Mouse (Mus musculus) forebrain, postnatal 0 days (tissue): ENCODE data around the gene Atp8b2. TPM values are rescaled to one million over a fixed set of nuclear protein-coding genes. Genes with fewer than 3 reads are reported as not detected.

Experiments used
- ATAC-seq: fragments of 200-750 bp; cut with Nextera tagmentation; 2 replicates; pipeline ENCODE4 v1.8.0; 2017; ENCODE audit warnings: mild to moderate bottlenecking, moderate library complexity
- DNase-seq: peaks from one replicate; pipeline ENCODE4 v3.0.0-alpha.2; 2015
- H3K27ac ChIP-seq: fragments of 300-500 bp; sonication (generic); 2 replicates; pipeline ENCODE4 v1.5.1; 2014; ENCODE audit warnings: low read depth, mild to moderate bottlenecking, antibody characterized with exemption, low read length, moderate library complexity, mixed read lengths
- H3K27me3 ChIP-seq: fragments of 300-500 bp; sonication (generic); 2 replicates; pipeline ENCODE4 v1.6.1; 2014; ENCODE audit warnings: mild to moderate bottlenecking, low read length, mixed read lengths; ENCODE audit not compliant: insufficient read depth
- H3K36me3 ChIP-seq: fragments of 300-500 bp; sonication (generic); 2 replicates; pipeline ENCODE4 v1.6.1; 2014; ENCODE audit warnings: mild to moderate bottlenecking, moderate library complexity; ENCODE audit not compliant: insufficient read depth
- H3K4me1 ChIP-seq: fragments of 300-500 bp; sonication (generic); 2 replicates; pipeline ENCODE4 v1.6.1; 2014; ENCODE audit warnings: antibody characterized with exemption; ENCODE audit not compliant: insufficient read depth
- H3K4me2 ChIP-seq: fragments of 300-500 bp; sonication (generic); 2 replicates; pipeline ENCODE4 v1.6.1; 2014; ENCODE audit warnings: low read depth, mild to moderate bottlenecking, moderate library complexity
- H3K4me3 ChIP-seq: fragments of 300-500 bp; sonication (generic); 2 replicates; pipeline ENCODE4 v1.5.1; 2014; ENCODE audit warnings: low read depth, low read length, mixed read lengths
- H3K9ac ChIP-seq: fragments of 300-500 bp; sonication (generic); 2 replicates; pipeline ENCODE4 v1.6.1; 2014; ENCODE audit warnings: mild to moderate bottlenecking
- H3K9me3 ChIP-seq: fragments of 300-500 bp; sonication (generic); 2 replicates; pipeline ENCODE4 v1.6.1; 2016; ENCODE audit warnings: low read length
- CTCF ChIP-seq: sonication (generic); IDR thresholded peaks from 2 replicates; pipeline ENCODE4 v1.5.1; 2016; ENCODE audit warnings: antibody characterized with exemption, control low read depth, low read depth
- WGBS: fragments of 180-500 bp; shearing (Covaris S2); extraction: QIAGEN DNeasy Blood & Tissue Kit; methylation state at CpG from one replicate; pipeline ENCODE4 v1.1.7; 2014; 5-methylcytosine and 5-hydroxymethylcytosine counted together
- polyA plus RNA-seq: library from polyadenylated mRNA; unstranded; fragments of >200 nt; fragmentation: Nextera tagmentation; extraction: Ambion mirVana; gene quantifications from 2 replicates; pipeline ENCODE4 v1.2.1, GENCODE M21; 2015
- total RNA-seq: library from RNA; depleted of rRNA; stranded (reverse); fragments of >200 nt; gene quantifications from 2 replicates; pipeline ENCODE4 v1.2.3, GENCODE M21; 2014; rRNA removed

Atp8b2 gene
- 54.7 and 77.9 TPM in 2 replicates for total RNA-seq
- 4.8 and 6.2 TPM in 2 replicates for polyA plus RNA-seq

GRCm38 (mm10) chr3:89963221-89963763 lies at the start of gene Atp8b2:
TSS of gene Atp8b2 (minus strand) at chr3:89963508.
- WGBS = under 1% methylated on average over 32 of the region's 35 CpGs
- peak; percentile 72 for ATAC-seq
- 0 out of 2 replicates have a peak, but pooled peaks cover 3% of the 10 kb centered on the region for H3K36me3 ChIP-seq
- H3K27ac ChIP-seq = peak within 1 kb of the TSS; percentile 87
- H3K27me3 ChIP-seq = no peaks in the 10 kb centered on the region
- peak within 1 kb of the TSS; percentile 96 for H3K4me2 ChIP-seq
- peak; percentile 87 for DNase-seq
- H3K4me1 ChIP-seq = peaks cover 30% of the 10 kb centered on the region
- H3K9ac ChIP-seq = peak within 1 kb of the TSS; percentile 88
- H3K4me3 ChIP-seq = peak within 1 kb of the TSS; percentile 94
- H3K9me3 ChIP-seq = no peaks in the 10 kb centered on the region
- TF ChIP-seq CTCF = no peak

GRCm38 (mm10) chr3:90010291-90010690 lies 47.0 kb upstream of the Atp8b2 start:
- Histone ChIP-seq H3K4me1 (no peaks in the 10 kb centered on the region), H3K9me3 (no peaks in the 10 kb centered on the region), H3K27me3 (no peaks in the 10 kb centered on the region), H3K27ac (no peak overlapping the region), H3K4me2 (no peak overlapping the region), H3K9ac (no peak overlapping the region), H3K36me3 (peaks cover 94% of the 10 kb centered on the region), H3K4me3 (no peak overlapping the region)
- no peak for DNase-seq
- 81% methylated on average over 2 of the region's 2 CpGs for WGBS
- ATAC-seq = no peak
- no peak for TF ChIP-seq CTCF

- ATAC-seq (no peak), DNase-seq (no peak)
- Histone ChIP-seq H3K36me3 (peaks cover 69% of the 10 kb centered on the region), H3K4me1 (0 out of 2 replicates have a peak, but pooled peaks cover 2% of the 10 kb centered on the region), H3K9me3 (no peaks in the 10 kb centered on the region), H3K4me3 (no peak overlapping the region), H3K27ac (no peak overlapping the region), H3K9ac (no peak overlapping the region), H3K4me2 (no peak overlapping the region), H3K27me3 (no peaks in the 10 kb centered on the region)
- TF ChIP-seq CTCF = no peak
- WGBS = 73% methylated on average over 3 of the region's 3 CpGs
These were observed 40.9 kb upstream of the Atp8b2 start for GRCm38 (mm10) chr3:90004091-90004796.

- no peak overlapping the region for H3K9ac ChIP-seq
- no peak for DNase-seq
These were observed 36.5 kb upstream of the Atp8b2 start for GRCm38 (mm10) chr3:89999830-90000229.

GRCm38 (mm10) chr3:89999090-89999489 lies 35.8 kb upstream of the Atp8b2 start:
- Histone ChIP-seq H3K9me3 (no peaks in the 10 kb centered on the region), H3K36me3 (peaks cover 27% of the 10 kb centered on the region), H3K27ac (peak overlapping the region; percentile 92), H3K27me3 (no peaks in the 10 kb centered on the region), H3K4me3 (peak overlapping the region; percentile 77), H3K9ac (peak overlapping the region; percentile 78), H3K4me1 (peaks cover 11% of the 10 kb centered on the region; the same call in 1 of the 2 replicates), H3K4me2 (peak overlapping the region; percentile 62)
- ATAC-seq (peak; percentile 32; the same call in 1 of the 2 replicates), DNase-seq (no peak)
- 27% methylated on average over 8 of the region's 8 CpGs for WGBS
- no peak for TF ChIP-seq CTCF

More at GRCm38 (mm10) chr3:89999830-90000229, 36.5 kb upstream of the Atp8b2 start:
- 89% methylated on average over 4 of the region's 4 CpGs for WGBS
- peaks cover 11% of the 10 kb centered on the region; the same call in 1 of the 2 replicates for H3K4me1 ChIP-seq
- H3K4me2 ChIP-seq = no peak overlapping the region
- no peak for TF ChIP-seq CTCF
- no peak overlapping the region for H3K4me3 ChIP-seq
- H3K36me3 ChIP-seq = peaks cover 27% of the 10 kb centered on the region
- no peaks in the 10 kb centered on the region for H3K27me3 ChIP-seq
- no peak for ATAC-seq
- H3K9me3 ChIP-seq = no peaks in the 10 kb centered on the region
- no peak overlapping the region for H3K27ac ChIP-seq

- H3K4me3 ChIP-seq = peak within 1 kb of the TSS; percentile 77
- no peaks in the 10 kb centered on the region for H3K9me3 ChIP-seq
- peak within 1 kb of the TSS; percentile 78 for H3K9ac ChIP-seq
- TF ChIP-seq CTCF = peak; percentile 28; the same call in 1 of the 2 replicates
- 3% methylated on average over 26 of the region's 26 CpGs for WGBS
- peak within 1 kb of the TSS; percentile 92 for H3K27ac ChIP-seq
- peaks cover 11% of the 10 kb centered on the region; the same call in 1 of the 2 replicates for H3K4me1 ChIP-seq
- DNase-seq = peak; percentile 97
- H3K27me3 ChIP-seq = no peaks in the 10 kb centered on the region
- ATAC-seq = peak; percentile 96
- H3K4me2 ChIP-seq = peak within 1 kb of the TSS; percentile 62
- H3K36me3 ChIP-seq = peaks cover 27% of the 10 kb centered on the region
These were observed 35.3 kb upstream of the Atp8b2 start, which contains the start of gene Hax1 for GRCm38 (mm10) chr3:89998612-89999054. TSS of gene Hax1 (minus strand) at chr3:89998780.
